In the genomic region with DNA sequence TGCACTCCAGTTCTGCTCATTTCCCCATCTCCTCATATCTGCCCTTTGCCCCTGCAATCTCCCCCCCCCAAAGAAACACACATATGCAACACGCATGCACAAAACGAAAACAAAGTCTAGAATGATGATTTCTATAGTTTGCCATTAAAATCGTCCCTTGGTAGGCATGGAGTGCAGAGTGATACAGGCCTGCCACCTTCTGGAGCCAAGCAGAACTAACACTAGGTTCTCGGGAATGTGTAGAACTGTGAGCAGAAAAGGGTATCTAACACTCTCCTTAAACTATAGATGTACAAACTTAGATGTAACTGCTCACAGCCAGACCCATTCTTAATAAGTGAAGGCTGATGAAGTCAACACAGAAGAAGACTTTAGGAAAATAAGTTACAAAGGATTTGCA, we compare ENCODE assay signal across 8 mouse cellular contexts. TPM values are rescaled to one million over a fixed set of nuclear protein-coding genes. Genes with fewer than 3 reads are reported as not detected.
DNase-seq lines count a peak whose midpoint lies in the region; ATAC-seq and TF ChIP-seq lines count a peak whose summit lies in the region.

No protein-coding gene starts in this region.

- no peak overlapping the region for H3K27ac ChIP-seq in gastrocnemius, adult 2 months
- H3K27ac ChIP-seq in thymus, adult 2 months (ENCODE audit: control insufficient read depth, insufficient read depth, low read length), result no peak overlapping the region
- no peak overlapping the region for H3K27ac ChIP-seq in neural tube, embryonic 15.5 days (replicated peaks)

- intact Hi-C loops in gastrocnemius, adult 2 months (cut with DNase I), result loop anchor here (1.0 to 10.0 kb wide), 2 partner anchors 477 to 800 kb away; no protein-coding TSS in a partner anchor
- intact Hi-C loops in gastrocnemius, postnatal 36 days (cut with DNase I), result no loop called here

- H3K9me3 ChIP-seq in neural tube, embryonic 15.5 days (replicated peaks), result no peaks in the 10 kb centered on the region

- no peak for TF ChIP-seq POLR2A in thymus, adult 2 months (IDR thresholded peaks at IDR 0.05; ENCODE audit: control insufficient read depth, extremely low read depth, insufficient read depth, low read length, poor library complexity)

- WGBS in thymus, adult 2 months, result 7% methylated on average over 4 of the region's 4 CpGs
- WGBS in neural tube, embryonic 15.5 days, result 19% methylated on average over 4 of the region's 4 CpGs

- peak; percentile 81; the same call in 1 of the 2 replicates for ATAC-seq in neural tube, embryonic 15.5 days (ENCODE audit: low FRiP score)

- H3K4me2 ChIP-seq in neural tube, embryonic 15.5 days, result no peak overlapping the region

- peak; percentile 66 for TF ChIP-seq CTCF in gastrocnemius, adult 2 months (IDR thresholded peaks at IDR 0.05)
- no peak for TF ChIP-seq CTCF in thymus, adult 2 months (IDR thresholded peaks at IDR 0.05; ENCODE audit: borderline replicate concordance, control insufficient read depth, extremely low read depth, insufficient read depth, low read length, poor library complexity)

- no peak overlapping the region for H3K9ac ChIP-seq in neural tube, embryonic 15.5 days (replicated peaks)

- H3K4me1 ChIP-seq in thymus, adult 2 months (replicated peaks; ENCODE audit: control insufficient read depth, insufficient read depth, low read length), result no peaks in the 10 kb centered on the region
- H3K4me1 ChIP-seq in neural tube, embryonic 15.5 days, result no peaks in the 10 kb centered on the region

- no peaks in the 10 kb centered on the region for H3K27me3 ChIP-seq in thymus, adult 2 months (ENCODE audit: control insufficient read depth, insufficient read depth, low read length)
- H3K27me3 ChIP-seq in neural tube, embryonic 15.5 days (replicated peaks), result no peaks in the 10 kb centered on the region

- H3K4me3 ChIP-seq in gastrocnemius, adult 2 months, result no peak overlapping the region
- H3K4me3 ChIP-seq in thymus, adult 2 months (ENCODE audit: control insufficient read depth, insufficient read depth, low read length), result no peak overlapping the region
- H3K4me3 ChIP-seq in neural tube, embryonic 15.5 days (replicated peaks), result no peak overlapping the region

- no peaks in the 10 kb centered on the region for H3K36me3 ChIP-seq in thymus, adult 2 months (ENCODE audit: control insufficient read depth, insufficient read depth, low read length)
- no peaks in the 10 kb centered on the region for H3K36me3 ChIP-seq in neural tube, embryonic 15.5 days

- DNase-seq in gastrocnemius, adult 2 months, result peak; percentile 28
- DNase-seq in gastrocnemius, postnatal 36 days, result no peak
- DNase-seq in thymus, adult 2 months, result peak; percentile 41
- DNase-seq in thymus, adult 18-20 months, result no peak
- DNase-seq in embryo, embryonic 9.5 days (ENCODE audit: extremely low spot score), result peak; percentile 38
- DNase-seq in kidney, postnatal 4 days, result peak; percentile 62 to 65
- DNase-seq in urinary bladder, postnatal 25 days (ENCODE audit: low spot score), result no peak

RNA-seq across cellular contexts. Expression of gene Ankrd55, which starts 23.6 kb away (rescaled TPM):
- not detected for total RNA-seq in gastrocnemius, adult 2 months (2021)
- total RNA-seq in gastrocnemius, postnatal 36 days (2021), result not detected
- polyA plus RNA-seq in thymus, adult 2 months (2012; rRNA removed), result 2.5 and 2.6 TPM in 2 replicates
- 10.2 and 12.3 TPM in 2 replicates for polyA plus RNA-seq in neural tube, embryonic 15.5 days (2015; fragmentation: Nextera tagmentation; extraction: Ambion mirVana)

Comparison
In these comparisons a context has a peak if more than half of its experiments do, and no peak if none do; other contexts are left out.
1. DNase-seq: peak in gastrocnemius, adult 2 months (single experiment), thymus, adult 2 months (single experiment), embryo, embryonic 9.5 days (single experiment) and kidney, postnatal 4 days (2 of 2); none in gastrocnemius, postnatal 36 days (0 of 2), thymus, adult 18-20 months (0 of 2) and urinary bladder, postnatal 25 days (single experiment).